Mouse (Mus musculus): ENCODE data around the gene Fas. TPM values are rescaled to one million over a fixed set of nuclear protein-coding genes. Genes with fewer than 3 reads are reported as not detected.

Fas gene
- polyA plus RNA-seq, 1 experiment from 2014 or later = not detected

DNA sequence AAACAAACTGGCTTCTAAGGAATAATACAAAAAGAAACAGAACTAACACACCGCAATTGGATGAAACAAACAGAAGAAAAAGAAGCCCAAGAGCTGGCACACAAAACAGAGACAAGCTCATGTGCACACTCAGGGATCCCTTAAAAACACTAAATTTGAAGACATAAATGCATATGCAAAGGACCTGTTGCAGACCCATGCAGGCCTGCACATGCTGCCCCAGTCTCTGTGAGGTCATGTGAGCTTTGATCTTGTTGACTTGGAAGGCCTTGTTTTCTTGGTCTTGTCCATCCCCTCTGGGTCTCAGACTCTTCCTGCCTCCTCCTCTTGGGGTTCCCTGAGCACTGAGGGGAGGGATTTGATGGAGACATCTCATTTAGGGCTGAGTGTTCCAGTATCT lies 1.8 kb upstream of the Fas start:
- no peaks in the 10 kb centered on the region for H3K9me3 ChIP-seq
- H3K4me1 ChIP-seq = peaks cover 15% of the 10 kb centered on the region
- no peak overlapping the region for H3K27ac ChIP-seq
- DNase-seq (ENCODE audit: extremely low spot score, low spot score) = no peak
- H3K27me3 ChIP-seq (ENCODE audit: poor library complexity, severe bottlenecking) = peaks cover 20% of the 10 kb centered on the region
- WGBS = 100% methylated on average over 1 of the region's 1 CpGs
- no peak overlapping the region for H3K4me3 ChIP-seq
- H3K36me3 ChIP-seq (replicated peaks) = no peaks in the 10 kb centered on the region

DNA sequence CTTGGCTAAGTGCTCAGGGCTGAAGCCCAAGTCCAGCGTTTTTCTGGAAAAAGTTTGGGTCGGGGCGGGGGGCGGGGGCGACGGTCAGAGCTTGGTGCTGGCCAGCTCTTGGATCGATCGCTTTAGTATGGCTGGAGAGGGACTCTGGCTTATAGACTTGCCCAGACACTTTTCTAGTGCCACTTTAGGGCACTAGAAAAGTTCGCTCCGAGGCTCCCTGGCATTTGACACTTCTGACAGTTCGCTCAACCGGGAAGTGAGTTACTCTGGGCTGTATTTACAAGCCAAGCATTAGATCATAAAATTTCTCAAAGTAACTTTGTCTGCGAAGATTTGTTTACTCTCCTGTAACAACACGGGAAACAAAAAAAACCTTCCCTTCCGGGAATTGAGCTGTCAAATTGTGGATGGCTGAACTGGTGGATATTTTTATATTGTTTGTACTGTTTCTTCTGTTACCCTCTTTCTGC lies 441 bp downstream of the Fas start:
- no peaks in the 10 kb centered on the region for H3K9me3 ChIP-seq
- no peaks in the 10 kb centered on the region for H3K36me3 ChIP-seq (replicated peaks)
- 0 out of 2 replicates have a peak overlapping the region, but pooled peaks have one; percentile 65 for H3K27ac ChIP-seq
- H3K4me1 ChIP-seq = peaks cover 15% of the 10 kb centered on the region
- peaks cover 20% of the 10 kb centered on the region for H3K27me3 ChIP-seq (ENCODE audit: poor library complexity, severe bottlenecking)
- no peak for DNase-seq (ENCODE audit: extremely low spot score, low spot score)
- peak overlapping the region; percentile 57 for H3K4me3 ChIP-seq
- 30% methylated on average over 15 of the region's 15 CpGs for WGBS

DNA sequence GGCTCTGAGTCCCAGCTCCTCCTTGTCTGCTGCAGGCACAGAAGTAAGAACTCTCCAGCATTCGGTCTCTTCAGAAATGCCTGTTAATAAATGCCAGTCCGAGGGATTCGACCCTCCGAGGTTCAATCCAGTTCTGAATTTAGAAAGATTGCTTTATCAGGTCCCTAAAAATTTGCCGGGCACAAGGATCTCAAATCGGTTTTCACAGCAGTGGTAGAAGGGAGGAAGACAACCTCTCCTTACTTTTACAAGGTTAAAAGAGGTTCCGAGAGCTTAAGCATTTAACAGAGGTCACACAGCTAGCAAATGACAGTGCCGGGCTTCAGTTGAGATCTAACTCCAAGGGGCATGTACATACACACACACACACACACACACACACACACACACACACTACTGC lies 913 bp downstream of the Fas start:
- no peak overlapping the region for H3K27ac ChIP-seq
- H3K9me3 ChIP-seq = no peaks in the 10 kb centered on the region
- no peaks in the 10 kb centered on the region for H3K36me3 ChIP-seq (replicated peaks)
- H3K4me1 ChIP-seq = peaks cover 15% of the 10 kb centered on the region
- no peak overlapping the region for H3K4me3 ChIP-seq
- peaks cover 20% of the 10 kb centered on the region for H3K27me3 ChIP-seq (ENCODE audit: poor library complexity, severe bottlenecking)
- WGBS = 79% methylated on average over 8 of the region's 8 CpGs
- no peak for DNase-seq (ENCODE audit: extremely low spot score, low spot score)

- WGBS = 79% methylated on average over 5 of the region's 5 CpGs
- no peak for DNase-seq (ENCODE audit: extremely low spot score, low spot score)
- Histone ChIP-seq H3K4me1 (peaks cover 15% of the 10 kb centered on the region), H3K27ac (no peak overlapping the region), H3K4me3 (no peak overlapping the region), H3K9me3 (no peaks in the 10 kb centered on the region), H3K36me3 (replicated peaks) (no peaks in the 10 kb centered on the region), H3K27me3 (ENCODE audit: poor library complexity, severe bottlenecking) (peaks cover 20% of the 10 kb centered on the region)
Measured at GRCm38 (mm10) chr19:34291956-34292355, 1.5 kb downstream of the Fas start.

DNA sequence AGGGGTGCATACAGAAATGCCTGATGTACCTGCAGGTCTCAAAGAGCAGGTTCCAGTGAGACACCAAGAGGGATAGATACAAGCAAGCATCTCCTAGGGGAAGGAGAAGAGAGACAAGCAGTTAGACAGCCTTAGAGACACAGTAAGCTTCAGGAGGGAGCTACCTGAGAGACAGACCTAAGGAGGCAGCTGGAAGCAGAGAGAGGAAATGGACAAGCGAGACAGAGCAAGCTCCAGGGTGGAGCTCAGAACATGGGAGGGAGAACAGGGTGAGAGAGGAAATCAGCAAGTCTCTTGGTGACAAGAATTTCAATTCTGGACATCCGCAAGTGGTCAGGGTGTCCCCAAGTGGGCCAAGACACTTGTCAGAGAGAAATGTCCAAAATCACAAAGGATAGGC lies 2.2 kb downstream of the Fas start:
- WGBS = 81% methylated on average over 2 of the region's 2 CpGs

DNA sequence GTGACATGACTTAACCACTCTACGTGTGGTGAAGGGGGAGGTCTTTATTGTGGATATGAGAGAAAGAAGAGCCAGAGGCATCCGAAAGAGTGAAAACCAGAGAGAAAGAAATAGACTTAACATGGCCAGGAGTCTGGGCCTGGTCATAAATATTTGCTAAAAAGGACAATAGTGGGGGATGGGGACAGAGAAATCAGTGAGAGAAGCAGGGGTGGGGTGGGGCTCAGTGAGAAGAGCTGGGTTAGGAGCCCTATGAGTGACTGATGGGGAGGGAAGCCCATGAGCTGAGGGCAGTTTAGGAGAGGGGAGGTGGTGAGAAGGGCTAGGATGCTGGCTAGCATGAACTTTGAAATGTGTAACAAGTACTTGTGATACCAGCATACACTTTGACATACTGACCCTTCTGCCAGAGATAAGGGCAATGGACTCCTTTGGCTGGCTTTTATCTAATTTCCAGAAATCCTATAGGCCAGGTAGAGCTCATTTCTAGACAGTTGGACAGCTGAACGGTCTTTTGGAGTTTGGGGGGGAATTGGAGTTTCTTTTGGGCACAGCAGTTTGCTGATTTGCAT lies 3.0 kb downstream of the Fas start:
- WGBS = 82% methylated on average over 3 of the region's 3 CpGs
- Histone ChIP-seq H3K9me3 (no peaks in the 10 kb centered on the region), H3K27ac (no peak overlapping the region), H3K4me3 (no peak overlapping the region), H3K36me3 (replicated peaks) (no peaks in the 10 kb centered on the region), H3K27me3 (ENCODE audit: poor library complexity, severe bottlenecking) (peaks cover 20% of the 10 kb centered on the region), H3K4me1 (peaks cover 15% of the 10 kb centered on the region)
- DNase-seq (ENCODE audit: extremely low spot score, low spot score) = no peak

More for the DNA sequence above, 2.2 kb downstream of the Fas start:
- Histone ChIP-seq H3K4me1 (peaks cover 15% of the 10 kb centered on the region), H3K9me3 (no peaks in the 10 kb centered on the region), H3K27ac (no peak overlapping the region), H3K4me3 (no peak overlapping the region), H3K36me3 (replicated peaks) (no peaks in the 10 kb centered on the region), H3K27me3 (ENCODE audit: poor library complexity, severe bottlenecking) (peaks cover 20% of the 10 kb centered on the region)
- DNase-seq (ENCODE audit: extremely low spot score, low spot score) = no peak

DNA sequence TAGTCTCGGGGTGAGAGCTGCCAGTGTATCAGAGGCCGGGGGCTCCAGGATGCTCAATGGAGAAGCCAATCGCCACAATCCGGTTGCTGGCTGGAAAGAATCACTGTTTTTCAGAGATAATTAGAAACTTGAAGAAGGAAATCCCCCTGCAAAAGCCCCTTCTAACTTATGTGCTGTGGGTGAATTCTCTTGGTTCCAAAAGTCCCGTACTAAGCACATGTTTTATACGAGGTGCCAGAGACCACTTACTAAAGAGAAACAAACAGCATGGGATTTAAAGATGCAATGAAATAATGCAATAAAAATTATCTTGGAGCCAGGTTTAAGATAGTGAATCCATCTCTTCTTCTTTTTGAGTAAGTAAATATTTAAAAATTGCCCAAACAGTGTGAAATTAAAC lies 5.0 kb downstream of the Fas start:
- 76% methylated on average over 6 of the region's 6 CpGs for WGBS
- Histone ChIP-seq H3K4me3 (no peak overlapping the region), H3K9me3 (no peaks in the 10 kb centered on the region), H3K27me3 (ENCODE audit: poor library complexity, severe bottlenecking) (peaks cover 20% of the 10 kb centered on the region), H3K36me3 (replicated peaks) (no peaks in the 10 kb centered on the region), H3K4me1 (peaks cover 9% of the 10 kb centered on the region), H3K27ac (no peak overlapping the region)
- no peak for DNase-seq (ENCODE audit: extremely low spot score, low spot score)

DNA sequence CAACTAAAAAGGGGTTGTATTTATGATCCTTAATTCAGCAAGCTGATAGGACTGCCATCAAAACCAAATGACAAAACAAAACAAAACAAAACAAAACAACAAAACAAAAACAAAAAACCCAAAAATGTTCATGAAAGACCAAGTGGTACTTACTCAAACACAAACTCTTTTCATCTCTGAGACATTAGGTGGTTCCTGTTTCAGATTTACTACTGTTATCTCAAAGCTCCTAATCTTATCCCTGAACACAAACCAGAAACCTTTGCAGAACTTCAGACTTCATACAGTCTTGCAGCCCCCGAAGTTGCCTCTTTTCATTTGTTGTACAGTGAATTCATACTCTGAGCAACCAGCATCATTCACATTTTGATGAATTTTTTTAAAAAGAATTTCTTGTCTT lies 8.1 kb downstream of the Fas start:
- Histone ChIP-seq H3K36me3 (replicated peaks) (no peaks in the 10 kb centered on the region), H3K27me3 (ENCODE audit: poor library complexity, severe bottlenecking) (no peaks in the 10 kb centered on the region), H3K9me3 (no peaks in the 10 kb centered on the region), H3K4me1 (no peaks in the 10 kb centered on the region), H3K4me3 (no peak overlapping the region), H3K27ac (no peak overlapping the region)
- 93% methylated on average over 1 of the region's 1 CpGs for WGBS
- no peak for DNase-seq (ENCODE audit: extremely low spot score, low spot score)

GRCm38 (mm10) chr19:34299229-34299628 lies 8.8 kb downstream of the Fas start:
- H3K36me3 ChIP-seq (replicated peaks) = no peaks in the 10 kb centered on the region
- no peaks in the 10 kb centered on the region for H3K27me3 ChIP-seq (ENCODE audit: poor library complexity, severe bottlenecking)
- H3K4me3 ChIP-seq = no peak overlapping the region
- no peaks in the 10 kb centered on the region for H3K4me1 ChIP-seq
- DNase-seq (ENCODE audit: extremely low spot score, low spot score) = no peak
- H3K9me3 ChIP-seq = no peaks in the 10 kb centered on the region
- no peak overlapping the region for H3K27ac ChIP-seq
- WGBS = 84% methylated on average over 4 of the region's 4 CpGs

- no peaks in the 10 kb centered on the region for H3K9me3 ChIP-seq
- WGBS = 87% methylated on average over 2 of the region's 2 CpGs
- H3K27ac ChIP-seq = no peak overlapping the region
- no peaks in the 10 kb centered on the region for H3K27me3 ChIP-seq (ENCODE audit: poor library complexity, severe bottlenecking)
- no peaks in the 10 kb centered on the region for H3K36me3 ChIP-seq (replicated peaks)
- DNase-seq (ENCODE audit: extremely low spot score, low spot score) = no peak
- no peaks in the 10 kb centered on the region for H3K4me1 ChIP-seq
- no peak overlapping the region for H3K4me3 ChIP-seq
Measured at GRCm38 (mm10) chr19:34300430-34300829, 10.0 kb downstream of the Fas start.

DNA sequence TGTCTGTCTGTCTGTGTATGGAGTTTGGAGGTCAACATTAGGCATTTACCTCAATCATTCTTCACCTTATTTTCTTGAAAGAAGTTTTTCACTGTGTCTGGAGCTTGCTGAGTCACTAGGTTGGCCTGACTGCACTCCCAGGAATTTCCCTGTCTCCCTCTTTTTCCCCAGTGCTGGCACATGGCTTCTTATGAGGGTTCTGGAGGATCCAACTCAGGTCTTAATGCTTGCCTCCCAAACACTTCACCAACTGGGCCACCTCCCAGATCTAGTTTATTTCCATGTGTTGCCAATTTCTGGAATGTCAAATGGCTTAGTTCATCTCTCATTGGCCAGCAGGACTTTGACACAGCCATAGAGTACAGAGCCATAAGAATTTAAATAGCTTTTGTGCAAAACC lies 14.5 kb downstream of the Fas start:
- H3K4me1 ChIP-seq = no peaks in the 10 kb centered on the region
- DNase-seq (ENCODE audit: extremely low spot score, low spot score) = no peak
- H3K27ac ChIP-seq = no peak overlapping the region

DNA sequence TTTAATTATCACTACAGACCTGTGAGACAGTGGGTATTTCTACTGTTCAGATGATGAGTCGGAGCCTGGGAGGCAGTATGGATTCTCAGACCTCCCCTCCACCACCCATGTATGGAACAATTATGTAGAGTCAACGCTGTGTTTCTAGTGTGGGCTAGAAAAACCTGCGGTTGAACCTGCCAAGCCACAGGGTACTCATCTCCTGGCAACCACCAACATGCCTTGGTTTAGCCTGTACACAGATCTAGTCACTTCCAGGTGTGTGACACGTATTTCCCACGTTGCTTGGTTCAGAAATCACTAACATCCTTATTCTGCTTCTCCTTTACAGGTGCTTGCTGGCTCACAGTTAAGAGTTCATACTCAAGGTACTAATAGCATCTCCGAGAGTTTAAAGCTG lies 16.3 kb downstream of the Fas start:
- no peak for DNase-seq (ENCODE audit: extremely low spot score, low spot score)
- no peaks in the 10 kb centered on the region for H3K36me3 ChIP-seq (replicated peaks)
- H3K27me3 ChIP-seq (ENCODE audit: poor library complexity, severe bottlenecking) = no peaks in the 10 kb centered on the region
- H3K4me3 ChIP-seq = no peak overlapping the region
- no peaks in the 10 kb centered on the region for H3K4me1 ChIP-seq
- no peaks in the 10 kb centered on the region for H3K9me3 ChIP-seq
- 84% methylated on average over 6 of the region's 6 CpGs for WGBS
- H3K27ac ChIP-seq = no peak overlapping the region

More for the DNA sequence above, 14.5 kb downstream of the Fas start:
- no peaks in the 10 kb centered on the region for H3K9me3 ChIP-seq
- H3K36me3 ChIP-seq (replicated peaks) = no peaks in the 10 kb centered on the region
- no peaks in the 10 kb centered on the region for H3K27me3 ChIP-seq (ENCODE audit: poor library complexity, severe bottlenecking)
- no peak overlapping the region for H3K4me3 ChIP-seq

DNA sequence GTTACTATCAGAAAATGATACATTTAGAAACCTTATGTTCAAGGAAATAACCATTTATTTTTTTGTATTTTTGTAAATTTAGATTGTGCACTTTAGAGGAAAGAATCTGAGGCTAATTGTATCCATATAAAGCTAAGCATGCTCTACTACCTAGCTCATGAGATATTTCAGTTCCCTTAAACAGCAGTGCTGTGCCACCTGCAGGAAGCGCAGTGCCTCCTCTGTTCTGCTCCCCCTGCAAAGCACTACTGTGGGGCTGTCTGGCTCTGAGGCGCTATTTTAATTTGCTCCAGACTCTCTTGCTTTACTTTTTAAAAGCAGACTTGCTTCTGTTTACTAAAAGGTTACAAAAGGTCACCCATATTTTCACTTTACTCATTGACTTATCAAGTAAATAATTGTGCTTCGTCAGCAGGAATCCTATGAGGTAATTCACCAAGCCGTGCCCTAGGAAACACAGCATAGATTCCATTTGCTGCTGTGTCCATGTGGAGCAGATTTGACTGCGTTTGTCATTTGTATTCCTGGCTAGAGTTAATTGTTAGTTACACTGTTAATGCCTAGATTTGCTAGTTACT lies 21.8 kb downstream of the Fas start:
- H3K36me3 ChIP-seq (replicated peaks) = no peaks in the 10 kb centered on the region
- DNase-seq (ENCODE audit: extremely low spot score, low spot score) = no peak
- H3K9me3 ChIP-seq = no peaks in the 10 kb centered on the region
- no peak overlapping the region for H3K4me3 ChIP-seq
- no peaks in the 10 kb centered on the region for H3K27me3 ChIP-seq (ENCODE audit: poor library complexity, severe bottlenecking)
- no peak overlapping the region for H3K27ac ChIP-seq
- 65% methylated on average over 5 of the region's 5 CpGs for WGBS
- H3K4me1 ChIP-seq = no peaks in the 10 kb centered on the region

DNA sequence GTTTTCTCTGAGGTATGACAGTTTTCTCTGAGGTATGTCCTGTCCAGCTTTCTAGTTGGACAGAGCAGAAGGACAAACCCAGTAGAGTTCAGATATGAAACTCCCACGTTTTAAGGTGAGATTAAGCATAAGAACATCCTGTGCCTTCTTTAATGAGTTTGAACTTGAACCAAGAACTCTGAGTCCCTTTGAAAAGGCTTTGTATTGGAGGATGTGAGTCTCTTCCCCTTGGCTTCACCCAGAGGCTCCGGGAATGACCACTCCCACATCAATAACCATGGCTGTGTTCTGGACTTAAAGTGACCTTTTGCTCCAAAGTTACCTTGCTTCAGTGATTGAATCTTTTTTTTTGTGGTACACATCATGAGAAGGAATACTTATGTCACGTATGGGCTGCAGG lies 37.6 kb downstream of the Fas start:
- Histone ChIP-seq H3K9me3 (no peaks in the 10 kb centered on the region), H3K27ac (no peak overlapping the region), H3K4me3 (no peak overlapping the region), H3K36me3 (replicated peaks) (no peaks in the 10 kb centered on the region), H3K27me3 (ENCODE audit: poor library complexity, severe bottlenecking) (no peaks in the 10 kb centered on the region), H3K4me1 (no peaks in the 10 kb centered on the region)
- no peak for DNase-seq (ENCODE audit: extremely low spot score, low spot score)
- 69% methylated on average over 3 of the region's 3 CpGs for WGBS

Data from forebrain, embryonic 10.5 days (tissue).